Mouse (Mus musculus) midbrain, embryonic 15.5 days (tissue): ENCODE data around the gene Oca2. TPM values are rescaled to one million over a fixed set of nuclear protein-coding genes. Genes with fewer than 3 reads are reported as not detected.

Experiments
- polyA plus RNA-seq: library from polyadenylated mRNA; unstranded; fragments of >200 nt; fragmentation: Nextera tagmentation; extraction: Ambion mirVana; gene quantifications from 2 replicates; pipeline ENCODE4 v1.2.1, GENCODE M21; 2015

Gene Oca2
- polyA plus RNA-seq, 1 experiment from 2014 or later = 0.35 TPM

Other genes with a start within 250 kb of the Oca2 start
- gene Nipa1, start 219.8 kb upstream of the Oca2 start, polyA plus RNA-seq = 29.2 and 30.2 TPM in 2 replicates
- gene Herc2, start 189.6 kb upstream of the Oca2 start, polyA plus RNA-seq = 53.2 and 56.3 TPM in 2 replicates